Mouse (Mus musculus) brain, embryonic 14.5 days (tissue): Measurements from ENCODE around the gene Dcdc2a. TPM values are rescaled to one million over a fixed set of nuclear protein-coding genes. Genes with fewer than 3 reads are reported as not detected.

Experiments
- DNase-seq: peaks from one replicate; pipeline ENCODE4 v3.0.0-alpha.2; 2011; ENCODE audit warnings: low read depth
- CTCF ChIP-seq: fragments of 200-500 bp; IDR thresholded peaks from 2 replicates; pipeline ENCODE4 v1.5.1; 2012; ENCODE audit warnings: inconsistent platforms, mild to moderate bottlenecking, moderate library complexity, borderline replicate concordance; ENCODE audit not compliant: insufficient read depth, insufficient read length; ENCODE audit errors: extremely low read depth
- POLR2A ChIP-seq: fragments of 200-500 bp; IDR thresholded peaks from 2 replicates; pipeline ENCODE4 v1.6.1; 2012; ENCODE audit warnings: mild to moderate bottlenecking, inconsistent platforms, borderline replicate concordance; ENCODE audit not compliant: poor library complexity, insufficient read depth, insufficient read length, severe bottlenecking; ENCODE audit errors: extremely low read depth
- polyA plus RNA-seq: library from polyadenylated mRNA; depleted of rRNA; stranded (reverse); fragments of >200 nt; gene quantifications from 2 replicates; pipeline ENCODE4 v1.2.3, GENCODE M21; 2012; rRNA removed

Gene Dcdc2a
- polyA plus RNA-seq: 0.82 and 2.9 TPM in 2 replicates

DNA sequence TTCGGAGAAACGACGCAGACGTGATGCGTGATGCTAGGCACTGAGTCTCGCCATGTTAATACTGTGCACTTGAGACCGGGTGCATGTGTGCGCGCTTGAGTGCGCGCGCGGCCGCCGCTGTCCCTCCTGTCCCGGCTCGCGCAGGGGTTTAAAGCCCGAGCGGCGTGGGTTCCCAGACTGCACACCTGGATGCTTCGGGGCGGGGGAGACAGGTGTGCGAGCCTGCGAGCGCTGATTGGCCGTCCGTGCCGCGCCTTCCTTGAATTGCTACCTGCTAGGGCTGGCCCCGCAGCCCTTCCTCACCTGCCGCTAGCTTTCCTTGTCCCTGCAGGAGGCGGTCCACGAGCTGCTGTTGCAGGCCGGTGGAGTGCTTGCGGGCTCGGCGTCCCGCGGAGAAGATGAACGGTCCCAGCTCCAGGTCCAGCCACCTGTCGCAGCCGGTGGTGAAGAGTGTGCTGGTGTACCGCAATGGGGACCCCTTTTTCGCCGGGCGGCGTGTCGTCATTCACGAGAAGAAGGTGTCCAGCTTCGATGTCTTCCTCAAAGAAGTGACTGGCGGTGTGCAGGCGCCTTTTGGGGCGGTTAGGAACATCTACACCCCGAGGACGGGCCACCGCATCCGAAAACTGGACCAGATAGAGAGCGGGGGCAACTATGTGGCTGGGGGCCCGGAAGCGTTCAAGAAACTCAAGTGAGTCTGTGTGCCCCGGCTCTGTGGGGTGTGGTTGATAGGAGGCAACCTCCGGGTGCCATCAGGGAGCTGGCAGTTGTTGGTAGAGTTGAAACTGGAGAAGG lies at the start of gene Dcdc2a:
Dcdc2a (plus strand) TSS at position 132 of the 795 bp plus-strand sequence.
- no peak for TF ChIP-seq CTCF
- no peak for TF ChIP-seq POLR2A
- peak; percentile 57 for DNase-seq

- no peak for DNase-seq
- TF ChIP-seq CTCF (peak; percentile 3; the same call in 1 of the 2 replicates), POLR2A (no peak)
Observed at GRCm38 (mm10) chr13:25007115-25007514, 48.7 kb upstream of the Dcdc2a start.

DNA sequence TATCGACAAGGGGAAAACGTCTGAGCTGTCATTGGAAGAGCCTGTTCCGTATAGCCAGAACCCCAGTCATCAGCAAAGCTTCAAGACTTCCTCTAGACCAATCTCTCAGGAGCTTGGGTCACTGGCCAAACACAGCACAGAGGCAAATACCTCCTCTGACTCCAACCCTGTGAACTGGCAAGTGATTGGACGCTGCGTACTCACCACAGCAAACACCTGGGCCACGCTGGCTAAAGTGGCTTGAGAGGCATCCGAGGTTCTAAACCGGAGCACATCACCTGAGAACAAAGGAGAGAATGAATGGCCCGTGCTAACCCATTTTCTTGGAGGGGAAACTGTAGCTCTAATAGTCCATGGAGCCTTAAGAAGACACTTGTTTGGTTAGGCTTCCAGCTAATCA lies 37.5 kb upstream of the Dcdc2a start:
- no peak for DNase-seq
- TF ChIP-seq CTCF: no peak
- TF ChIP-seq POLR2A: no peak

GRCm38 (mm10) chr13:25019793-25020539 lies 35.8 kb upstream of the Dcdc2a start, which contains the start of gene Mrs2:
Gene Mrs2 (minus strand): TSS chr13:25020379.
- no peak for TF ChIP-seq CTCF
- peak; percentile 86 for TF ChIP-seq POLR2A
- peak; percentile 95 for DNase-seq

DNA sequence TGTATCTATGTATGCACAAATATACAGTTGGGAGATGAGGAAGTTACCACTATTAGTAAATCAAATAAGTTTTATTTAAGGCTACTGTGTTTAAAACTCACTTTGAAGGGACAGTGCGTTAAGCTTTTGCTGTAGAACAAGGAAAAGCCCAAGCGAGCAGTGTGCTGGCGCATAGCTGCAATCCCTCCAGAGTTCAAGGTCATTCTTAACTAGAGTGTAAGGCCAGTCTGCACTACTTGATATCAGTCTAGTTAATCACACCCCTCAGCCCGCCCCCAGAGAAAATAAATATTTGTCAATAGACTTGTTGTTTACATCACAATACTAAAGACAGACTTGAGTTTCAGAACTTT lies 35.3 kb upstream of the Dcdc2a start:
- TF ChIP-seq CTCF (no peak), POLR2A (no peak)
- no peak for DNase-seq

DNA sequence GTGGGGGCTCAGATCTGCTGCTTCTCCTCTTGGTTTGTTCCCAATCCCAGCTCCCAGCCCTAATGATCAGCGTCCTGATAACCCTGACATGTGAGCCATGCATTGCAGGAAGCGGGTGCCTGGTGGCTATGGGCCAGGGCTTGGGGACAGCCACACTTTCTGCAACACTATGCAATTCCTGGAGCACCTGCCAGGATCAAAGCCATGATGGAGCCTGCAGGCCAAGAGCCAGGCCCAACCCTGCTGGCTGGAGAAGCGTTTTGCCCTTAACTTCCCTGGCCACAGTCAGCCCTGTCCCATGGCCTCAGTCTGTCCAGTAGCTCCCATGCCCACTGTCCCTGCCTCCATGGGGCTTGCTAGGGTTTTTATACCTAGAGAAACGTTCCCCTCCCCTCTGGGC lies 33.4 kb upstream of the Dcdc2a start:
- TF ChIP-seq POLR2A: no peak
- no peak for TF ChIP-seq CTCF
- DNase-seq: no peak

GRCm38 (mm10) chr13:25023129-25023528 lies 32.7 kb upstream of the Dcdc2a start:
- TF ChIP-seq CTCF (no peak), POLR2A (no peak)

GRCm38 (mm10) chr13:25024655-25025054 lies 31.1 kb upstream of the Dcdc2a start:
- TF ChIP-seq POLR2A (no peak), CTCF (peak; percentile 41; the same call in 1 of the 2 replicates)
- DNase-seq: peak; percentile 60

More at GRCm38 (mm10) chr13:25023129-25023528, 32.7 kb upstream of the Dcdc2a start:
- no peak for DNase-seq

DNA sequence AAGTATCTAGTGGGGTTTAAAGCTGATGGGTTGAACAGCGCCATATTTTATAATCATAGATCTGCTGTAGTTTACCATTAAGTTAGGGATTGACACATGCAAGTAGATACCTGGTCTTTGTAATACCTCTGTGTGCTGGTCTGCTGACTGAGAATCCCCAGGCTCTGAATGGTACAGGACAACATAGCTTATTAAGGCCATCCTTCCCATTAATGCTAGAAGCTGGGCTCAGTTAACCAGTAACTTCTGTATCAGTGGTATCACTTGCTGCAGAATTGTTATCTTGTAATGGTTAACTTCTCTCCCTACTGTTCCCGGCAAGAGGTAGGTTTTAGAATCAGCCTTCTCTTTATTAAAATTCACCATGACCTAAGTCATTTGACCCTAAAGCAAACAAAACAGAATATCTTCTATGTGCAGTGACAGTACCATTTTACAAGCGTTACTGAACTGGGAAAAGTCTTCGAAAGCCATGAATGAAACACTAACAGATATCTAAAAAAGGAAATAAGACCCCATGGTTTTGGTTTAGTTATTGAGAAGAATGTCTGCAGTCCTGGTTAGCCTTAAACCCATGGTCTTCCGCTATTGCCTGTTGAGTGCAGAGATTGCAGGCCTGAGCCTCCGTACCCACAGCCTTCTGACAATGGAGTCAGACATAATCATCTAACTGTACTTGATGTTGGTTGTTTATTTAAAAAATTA lies 29.2 kb upstream of the Dcdc2a start:
- no peak for DNase-seq
- TF ChIP-seq CTCF (no peak), POLR2A (no peak)

- no peak for TF ChIP-seq CTCF
- no peak for TF ChIP-seq POLR2A
- DNase-seq: no peak
Observed at GRCm38 (mm10) chr13:25027114-25027425, 28.7 kb upstream of the Dcdc2a start.

- no peak for TF ChIP-seq CTCF
- no peak for TF ChIP-seq POLR2A
- no peak for DNase-seq
Observed at GRCm38 (mm10) chr13:25039488-25039887, 16.3 kb upstream of the Dcdc2a start.

- TF ChIP-seq POLR2A: no peak
- no peak for TF ChIP-seq CTCF
- DNase-seq: no peak
Observed at GRCm38 (mm10) chr13:25052671-25053070, 3.1 kb upstream of the Dcdc2a start.
